ENCODE assay signal across 9 mouse cellular contexts in the genomic region with DNA sequence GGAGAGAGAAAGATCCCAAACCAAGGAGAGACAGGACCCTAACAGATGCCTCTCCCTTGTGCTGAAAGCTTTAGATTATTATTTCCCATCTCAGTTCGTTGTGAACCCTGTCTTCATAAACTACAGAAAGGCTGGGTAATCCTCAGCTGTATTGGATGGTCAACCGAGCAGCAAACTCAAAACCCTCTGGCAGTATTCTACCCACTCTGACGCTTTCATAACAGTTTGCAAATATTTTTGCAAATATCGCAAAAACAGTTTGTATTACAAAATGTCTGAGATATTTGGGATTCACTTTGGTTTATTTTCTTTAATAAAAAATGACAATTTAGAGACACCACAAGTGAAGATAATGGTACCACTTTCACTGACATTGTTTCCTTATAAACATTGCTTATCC. TPM values are rescaled to one million over a fixed set of nuclear protein-coding genes. Genes with fewer than 3 reads are reported as not detected.
A peak's percentile ranks its signal among the peaks of the same experiment; 100 is the strongest.
DNase-seq lines count a peak whose midpoint lies in the region; ATAC-seq lines count a peak whose summit lies in the region.
"Had no signal": no experiment of that assay in that cellular context is flagged by ENCODE, and none has a peak within 500 bp of the region (broad histone marks: within the 10 kb centered on the region; RNA-seq: fewer than 3 reads in every experiment).

No protein-coding gene starts in this region.

- H3K27ac ChIP-seq in heart, embryonic 15.5 days: peak overlapping the region; percentile 100; the same call in 1 of the 2 replicates
- H3K27ac ChIP-seq in hindbrain, embryonic 14.5 days: peak overlapping the region; percentile 98
- H3K27ac ChIP-seq in midbrain, embryonic 13.5 days: peak overlapping the region; percentile 99

- H3K4me1 ChIP-seq in heart, embryonic 15.5 days (replicated peaks): peaks cover 8% of the 10 kb centered on the region
- peaks cover 22% of the 10 kb centered on the region for H3K4me1 ChIP-seq in hindbrain, embryonic 14.5 days (replicated peaks; ENCODE audit: control insufficient read depth, insufficient read depth, low read length)
- H3K4me1 ChIP-seq in midbrain, embryonic 13.5 days (replicated peaks): peaks cover 23% of the 10 kb centered on the region

- no peak for ATAC-seq in heart, embryonic 15.5 days (replicated peaks; ENCODE audit: insufficient number of reproducible peaks, insufficient read depth, low FRiP score, low read depth)
- ATAC-seq in hindbrain, embryonic 14.5 days (ENCODE audit: low FRiP score): no peak
- ATAC-seq in midbrain, embryonic 13.5 days: no peak

- no peak for DNase-seq in heart, adult 18-20 months
- DNase-seq in adipocyte (ENCODE audit: low spot score): peak; percentile 67
- peak; percentile 31 for DNase-seq in hindbrain, embryonic 14.5 days (ENCODE audit: low spot score)
- DNase-seq in adrenal gland, postnatal 4 days (ENCODE audit: low spot score in 2 of 2): no peak
- no peak for DNase-seq in B cell, adult 2 months
- DNase-seq in frontal cortex, postnatal 36 days (ENCODE audit: low spot score in 2 of 2): no peak

- H3K36me3 ChIP-seq in heart, embryonic 15.5 days: no peaks in the 10 kb centered on the region
- H3K36me3 ChIP-seq in hindbrain, embryonic 14.5 days (replicated peaks; ENCODE audit: control insufficient read depth, insufficient read depth): no peaks in the 10 kb centered on the region
- no peaks in the 10 kb centered on the region for H3K36me3 ChIP-seq in midbrain, embryonic 13.5 days
- H3K36me3 ChIP-seq: G1E had no signal

- 0 out of 2 replicates have a peak overlapping the region, but pooled peaks have one; percentile 89 for H3K4me3 ChIP-seq in heart, embryonic 15.5 days
- H3K4me3 ChIP-seq in hindbrain, embryonic 14.5 days (replicated peaks; ENCODE audit: low read length): peak overlapping the region; percentile 50
- peak overlapping the region; percentile 63 for H3K4me3 ChIP-seq in midbrain, embryonic 13.5 days (replicated peaks)

- no peaks in the 10 kb centered on the region for H3K9me3 ChIP-seq in heart, embryonic 15.5 days (replicated peaks)
- no peaks in the 10 kb centered on the region for H3K9me3 ChIP-seq in hindbrain, embryonic 14.5 days (ENCODE audit: control insufficient read depth, low read length)
- H3K9me3 ChIP-seq in midbrain, embryonic 13.5 days: no peaks in the 10 kb centered on the region
- H3K9me3 ChIP-seq: G1E had no signal

- H3K9ac ChIP-seq in heart, embryonic 15.5 days: no peak overlapping the region; the same call in 1 of the 2 replicates
- peak overlapping the region; percentile 74 for H3K9ac ChIP-seq in hindbrain, embryonic 14.5 days
- peak overlapping the region; percentile 76; the same call in 1 of the 2 replicates for H3K9ac ChIP-seq in midbrain, embryonic 13.5 days (replicated peaks)

- 72% methylated on average over 4 of the region's 4 CpGs for WGBS in heart, embryonic 15.5 days
- 63% methylated on average over 4 of the region's 4 CpGs for WGBS in hindbrain, embryonic 14.5 days
- WGBS in midbrain, embryonic 13.5 days: 64% methylated on average over 4 of the region's 4 CpGs

- H3K4me2 ChIP-seq in heart, embryonic 15.5 days: peak overlapping the region; percentile 92
- H3K4me2 ChIP-seq in hindbrain, embryonic 14.5 days (replicated peaks): peak overlapping the region; percentile 51
- peak overlapping the region; percentile 53 for H3K4me2 ChIP-seq in midbrain, embryonic 13.5 days (replicated peaks)

- no peaks in the 10 kb centered on the region for H3K27me3 ChIP-seq in heart, embryonic 15.5 days
- H3K27me3 ChIP-seq in hindbrain, embryonic 14.5 days (ENCODE audit: control insufficient read depth, insufficient read depth, low read length): no peaks in the 10 kb centered on the region
- no peaks in the 10 kb centered on the region for H3K27me3 ChIP-seq in midbrain, embryonic 13.5 days

RNA-seq across cellular contexts. Expression of gene Hlcs, which starts 1.4 kb away (rescaled TPM):
- 7.4 and 8.5 TPM in 2 replicates for polyA plus RNA-seq in heart, embryonic 15.5 days (2015; fragmentation: Nextera tagmentation; extraction: Ambion mirVana)
- 1 to 10 TPM; 7.3 to 9.1 TPM for total RNA-seq in heart, adult 18-20 months (2021)
- polyA plus RNA-seq in hindbrain, embryonic 14.5 days (2014; fragmentation: Nextera tagmentation; extraction: Ambion mirVana): 6.7 and 7.7 TPM in 2 replicates
- polyA plus RNA-seq in midbrain, embryonic 13.5 days (2015; fragmentation: Nextera tagmentation; extraction: Ambion mirVana): 9.2 and 9.8 TPM in 2 replicates
- total RNA-seq in adrenal gland, postnatal 4 days (2021): 10 to 100 TPM; 20.6 to 23.1 TPM

RNA-seq across cellular contexts. Expression of gene Ripply3, which starts 16.3 kb away (rescaled TPM):
- 4.5 TPM in 2 replicates for polyA plus RNA-seq in heart, embryonic 15.5 days (2015; fragmentation: Nextera tagmentation; extraction: Ambion mirVana)
- total RNA-seq in heart, adult 18-20 months (2021): 1 to 10 TPM; 3.7 to 4.0 TPM
- polyA plus RNA-seq in hindbrain, embryonic 14.5 days (2014; fragmentation: Nextera tagmentation; extraction: Ambion mirVana): 0.76 and 1.3 TPM in 2 replicates
- polyA plus RNA-seq in midbrain, embryonic 13.5 days (2015; fragmentation: Nextera tagmentation; extraction: Ambion mirVana): 1.2 and 1.3 TPM in 2 replicates
- 1 to 10 TPM; 5.5 to 6.2 TPM for total RNA-seq in adrenal gland, postnatal 4 days (2021)
- polyA plus RNA-seq: G1E had no signal

RNA-seq across cellular contexts. Expression of gene Ttc3, which starts 58.5 kb away (rescaled TPM):
- polyA plus RNA-seq in heart, embryonic 15.5 days (2015; fragmentation: Nextera tagmentation; extraction: Ambion mirVana): 151 and 153 TPM in 2 replicates
- 10 to 100 TPM; 83.9 to 89.1 TPM for total RNA-seq in heart, adult 18-20 months (2021)
- 1,054 and 1,085 TPM in 2 replicates for polyA plus RNA-seq in hindbrain, embryonic 14.5 days (2014; fragmentation: Nextera tagmentation; extraction: Ambion mirVana)
- 803 and 871 TPM in 2 replicates for polyA plus RNA-seq in midbrain, embryonic 13.5 days (2015; fragmentation: Nextera tagmentation; extraction: Ambion mirVana)
- total RNA-seq in adrenal gland, postnatal 4 days (2021): 100 to 1,000 TPM; 163 to 178 TPM

RNA-seq across cellular contexts. Expression of gene Pigp, which starts 59.7 kb away (rescaled TPM):
- 96.2 and 112 TPM in 2 replicates for polyA plus RNA-seq in heart, embryonic 15.5 days (2015; fragmentation: Nextera tagmentation; extraction: Ambion mirVana)
- total RNA-seq in heart, adult 18-20 months (2021): 100 to 1,000 TPM; 119 to 125 TPM
- polyA plus RNA-seq in hindbrain, embryonic 14.5 days (2014; fragmentation: Nextera tagmentation; extraction: Ambion mirVana): 88.4 and 103 TPM in 2 replicates
- polyA plus RNA-seq in midbrain, embryonic 13.5 days (2015; fragmentation: Nextera tagmentation; extraction: Ambion mirVana): 134 and 157 TPM in 2 replicates
- 100 to 1,000 TPM; 101 to 106 TPM for total RNA-seq in adrenal gland, postnatal 4 days (2021)

Comparison
In these comparisons a context has a peak if more than half of its experiments do, and no peak if none do; other contexts are left out.
1. DNase-seq: peak in adipocyte (single experiment) and hindbrain, embryonic 14.5 days (single experiment); none in heart, adult 18-20 months (0 of 2), adrenal gland, postnatal 4 days (0 of 2), B cell, adult 2 months (0 of 2) and frontal cortex, postnatal 36 days (0 of 2).
2. Peak in every context shown above with its lines, with median percentiles within 50 percentile points of each other: H3K27ac ChIP-seq, H3K4me2 ChIP-seq and H3K4me3 ChIP-seq.